Mouse (Mus musculus) hindbrain, embryonic 14.5 days (tissue): ENCODE measurements around the gene Gm9918. TPM values are rescaled to one million over a fixed set of nuclear protein-coding genes. Genes with fewer than 3 reads are reported as not detected.

ENCODE experiments used
- ATAC-seq: fragments of 200-750 bp; cut with Nextera tagmentation; 2 replicates; pipeline ENCODE4 v1.8.0; 2017; ENCODE audit warnings: moderate number of reproducible peaks, mild to moderate bottlenecking, moderate TSS enrichment, moderate library complexity; ENCODE audit not compliant: low FRiP score
- DNase-seq: peaks from one replicate; pipeline ENCODE4 v3.0.0-alpha.2; 2015; ENCODE audit warnings: low spot score
- H3K27ac ChIP-seq: fragments of 300-500 bp; sonication (generic); 2 replicates; pipeline ENCODE4 v1.5.1; 2014; ENCODE audit warnings: mild to moderate bottlenecking, moderate library complexity
- H3K27me3 ChIP-seq: fragments of 300-500 bp; sonication (generic); 2 replicates; pipeline ENCODE4 v1.6.1; 2014; ENCODE audit warnings: mild to moderate bottlenecking, low read length, mixed read lengths; ENCODE audit not compliant: control insufficient read depth, insufficient read depth
- H3K36me3 ChIP-seq: fragments of 300-500 bp; sonication (generic); replicated peaks from 2 replicates; pipeline ENCODE4 v1.6.1; 2014; ENCODE audit not compliant: control insufficient read depth, insufficient read depth
- H3K4me1 ChIP-seq: fragments of 300-500 bp; sonication (generic); replicated peaks from 2 replicates; pipeline ENCODE4 v1.6.1; 2014; ENCODE audit warnings: antibody characterized with exemption, low read length, mixed read lengths; ENCODE audit not compliant: control insufficient read depth, insufficient read depth
- H3K4me2 ChIP-seq: fragments of 300-500 bp; sonication (generic); replicated peaks from 2 replicates; pipeline ENCODE4 v1.6.1; 2014; ENCODE audit warnings: mild to moderate bottlenecking, moderate library complexity
- H3K4me3 ChIP-seq: fragments of 300-500 bp; sonication (generic); replicated peaks from 2 replicates; pipeline ENCODE4 v1.5.1; 2014; ENCODE audit warnings: mild to moderate bottlenecking, low read length
- H3K9ac ChIP-seq: fragments of 300-500 bp; sonication (generic); 2 replicates; pipeline ENCODE4 v1.6.1; 2014
- H3K9me3 ChIP-seq: fragments of 300-500 bp; sonication (generic); 2 replicates; pipeline ENCODE4 v1.6.1; 2016; ENCODE audit warnings: low read length; ENCODE audit not compliant: control insufficient read depth
- WGBS: fragments of 180-500 bp; shearing (Covaris S2); extraction: QIAGEN DNeasy Blood & Tissue Kit; methylation state at CpG from one replicate; pipeline ENCODE4 v1.1.7; 2014; 5-methylcytosine and 5-hydroxymethylcytosine counted together
- polyA plus RNA-seq: library from polyadenylated mRNA; unstranded; fragments of >200 nt; fragmentation: Nextera tagmentation; extraction: Ambion mirVana; gene quantifications from 2 replicates; pipeline ENCODE4 v1.2.1, GENCODE M21; 2014

Gm9918 gene
- polyA plus RNA-seq, 1 experiment from 2014 or later: not detected

DNA sequence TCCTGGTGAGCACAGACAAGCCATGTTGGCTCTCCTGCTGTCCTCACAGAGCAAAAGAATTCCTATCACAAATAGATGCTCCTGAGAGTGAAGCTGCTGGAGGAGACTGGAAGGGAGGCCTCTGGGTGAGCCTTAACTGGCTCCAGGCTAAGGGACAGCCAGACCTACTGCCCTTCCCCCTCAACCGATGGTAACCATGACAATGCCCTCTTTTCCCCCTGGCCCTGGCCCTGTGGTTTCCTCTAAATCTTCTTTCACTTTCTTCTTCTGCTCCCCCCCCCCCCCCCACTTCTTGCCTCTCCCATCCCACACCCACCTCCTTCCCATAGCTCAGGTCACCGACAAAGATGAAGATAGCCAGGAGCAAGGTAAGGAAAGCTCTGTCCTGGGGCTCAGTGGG, 36.5 kb upstream of the Gm9918 start:
- no peak overlapping the region for H3K4me3 ChIP-seq
- 20% methylated on average over 2 of the region's 2 CpGs for WGBS
- H3K9me3 ChIP-seq: no peaks in the 10 kb centered on the region
- no peak overlapping the region for H3K27ac ChIP-seq
- H3K4me1 ChIP-seq: no peaks in the 10 kb centered on the region
- no peak overlapping the region for H3K4me2 ChIP-seq
- ATAC-seq: no peak
- H3K27me3 ChIP-seq: no peaks in the 10 kb centered on the region
- DNase-seq: no peak
- no peak overlapping the region for H3K9ac ChIP-seq
- no peaks in the 10 kb centered on the region for H3K36me3 ChIP-seq

DNA sequence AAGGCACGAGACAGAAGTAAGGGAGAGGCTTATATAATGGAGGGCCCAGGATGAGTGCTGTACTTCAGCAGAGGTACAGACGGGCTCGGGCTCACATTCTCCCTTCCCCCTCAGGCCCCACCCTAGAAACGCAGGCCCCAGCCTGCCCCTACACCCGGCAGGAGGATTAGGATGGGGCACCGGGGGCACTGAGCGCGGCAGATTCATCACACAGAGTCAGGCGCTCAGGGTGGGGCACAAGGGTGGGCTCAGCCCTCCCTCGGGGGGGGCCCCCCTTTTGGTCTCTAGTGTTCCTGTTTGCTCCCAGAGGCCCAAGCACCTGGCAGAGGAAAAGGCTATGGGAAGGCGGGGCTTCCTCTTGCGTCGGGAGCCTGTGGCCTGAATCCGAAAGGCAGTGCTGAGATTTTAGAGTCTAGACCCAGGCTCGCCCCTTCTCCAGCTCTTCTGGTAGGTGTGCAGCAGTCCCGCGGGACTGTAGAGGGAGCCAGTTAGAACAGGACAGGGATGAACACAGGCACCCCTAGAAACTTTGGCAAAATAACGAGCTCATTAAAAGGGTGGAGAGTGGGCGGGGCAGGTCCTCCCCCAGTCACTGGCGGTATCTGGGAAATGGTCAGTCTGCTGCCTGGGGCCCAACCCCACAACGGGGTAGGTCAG, 34.9 kb upstream of the Gm9918 start:
- Histone ChIP-seq H3K4me1 (no peaks in the 10 kb centered on the region), H3K4me2 (peak overlapping the region; percentile 17), H3K27me3 (no peaks in the 10 kb centered on the region; the same call in 1 of the 2 replicates), H3K9me3 (no peaks in the 10 kb centered on the region), H3K36me3 (no peaks in the 10 kb centered on the region), H3K27ac (no peak overlapping the region), H3K4me3 (no peak overlapping the region), H3K9ac (no peak overlapping the region)
- ATAC-seq (no peak), DNase-seq (no peak)
- WGBS: 35% methylated on average over 20 of the region's 21 CpGs

DNA sequence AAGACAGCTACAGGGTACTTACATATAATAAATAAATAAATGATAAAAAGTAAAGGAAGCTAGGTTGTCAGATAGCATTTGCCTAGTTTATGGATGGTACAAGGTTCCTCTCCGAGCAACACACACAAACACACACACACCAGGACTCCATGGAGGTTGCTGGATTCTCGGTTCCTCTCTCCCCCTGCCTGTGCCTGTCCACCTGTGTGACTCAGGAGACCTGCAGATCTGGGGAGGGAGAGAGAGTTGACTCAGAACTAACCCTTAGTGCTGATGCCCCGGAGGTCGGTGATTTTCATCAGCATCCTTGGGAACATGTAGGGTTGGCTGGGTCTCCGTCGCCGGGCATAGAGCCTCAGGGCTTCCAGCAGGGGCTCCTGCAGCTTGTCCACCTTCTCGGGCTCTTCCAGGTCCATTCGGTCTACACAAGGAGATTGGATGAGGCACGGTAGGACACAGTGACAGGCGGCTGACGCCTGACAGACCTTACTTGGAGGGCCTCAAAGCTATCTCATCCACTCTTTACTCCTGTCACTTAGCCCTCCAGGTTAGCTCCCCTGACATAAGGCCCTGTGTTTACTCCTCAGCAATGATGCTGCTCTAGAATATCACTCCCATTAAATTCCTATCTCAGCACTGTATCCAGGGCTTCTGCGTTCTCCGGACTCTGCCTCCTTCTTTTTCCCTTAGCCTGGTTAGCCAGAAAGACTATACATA, 31.7 kb upstream of the Gm9918 start:
- Histone ChIP-seq H3K4me2 (no peak overlapping the region), H3K9ac (no peak overlapping the region), H3K9me3 (no peaks in the 10 kb centered on the region), H3K4me3 (no peak overlapping the region), H3K27ac (no peak overlapping the region), H3K4me1 (peaks cover 6% of the 10 kb centered on the region; the same call in 1 of the 2 replicates), H3K27me3 (peaks cover 19% of the 10 kb centered on the region), H3K36me3 (no peaks in the 10 kb centered on the region)
- ATAC-seq (no peak), DNase-seq (no peak)
- 92% methylated on average over 14 of the region's 14 CpGs for WGBS

DNA sequence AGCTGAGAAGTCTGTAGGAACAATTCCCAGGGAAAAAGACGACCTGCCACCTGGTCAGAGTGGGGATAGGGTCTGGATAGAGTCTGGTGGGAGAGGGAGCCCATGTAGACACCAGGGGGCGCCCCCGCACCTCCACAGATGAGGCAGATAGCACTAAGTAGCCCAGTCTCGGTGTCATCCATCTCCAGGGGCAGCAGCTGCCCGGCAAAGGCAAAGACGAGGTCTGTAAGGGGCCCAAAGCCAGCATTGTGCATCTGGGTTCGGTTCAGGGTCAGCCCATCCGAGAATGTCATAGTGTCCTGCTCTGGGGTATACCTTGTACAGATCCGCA, 31.1 kb upstream of the Gm9918 start:
- no peaks in the 10 kb centered on the region for H3K36me3 ChIP-seq
- no peak overlapping the region for H3K4me2 ChIP-seq
- peaks cover 9% of the 10 kb centered on the region; the same call in 1 of the 2 replicates for H3K4me1 ChIP-seq
- H3K27ac ChIP-seq: no peak overlapping the region
- ATAC-seq (peak; percentile 74; the same call in 1 of the 2 replicates), DNase-seq (peak; percentile 77)
- no peaks in the 10 kb centered on the region for H3K9me3 ChIP-seq
- peaks cover 25% of the 10 kb centered on the region for H3K27me3 ChIP-seq
- H3K9ac ChIP-seq: no peak overlapping the region
- H3K4me3 ChIP-seq: no peak overlapping the region
- 9% methylated on average over 9 of the region's 9 CpGs for WGBS

- Histone ChIP-seq H3K4me2 (no peak overlapping the region), H3K9ac (no peak overlapping the region), H3K4me3 (no peak overlapping the region), H3K36me3 (no peaks in the 10 kb centered on the region), H3K27ac (no peak overlapping the region), H3K9me3 (no peaks in the 10 kb centered on the region), H3K4me1 (peaks cover 15% of the 10 kb centered on the region; the same call in 1 of the 2 replicates), H3K27me3 (peaks cover 31% of the 10 kb centered on the region)
- WGBS: 74% methylated on average over 11 of the region's 11 CpGs
- ATAC-seq (no peak), DNase-seq (no peak)
Observed at GRCm38 (mm10) chr15:102239851-102240250, 30.5 kb upstream of the Gm9918 start.

DNA sequence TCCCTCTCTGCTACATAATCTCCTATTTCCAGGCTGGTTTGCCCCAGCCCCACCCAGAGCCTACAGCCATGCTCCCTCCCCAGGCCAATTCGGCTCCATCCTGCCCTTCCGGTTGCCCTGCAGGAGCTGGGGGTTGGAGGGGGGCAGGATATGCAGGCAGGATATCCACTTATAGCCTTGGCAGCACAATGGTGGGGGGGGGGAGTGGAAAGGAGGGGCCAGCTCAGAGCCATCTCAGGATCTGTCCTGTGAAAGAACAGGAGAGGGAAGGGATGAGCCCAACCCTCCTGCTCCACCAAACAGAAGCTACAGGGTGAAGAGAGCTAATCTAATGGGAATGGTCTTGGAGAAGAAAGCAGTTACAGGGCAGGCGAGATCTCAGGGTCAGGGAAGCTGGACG, 29.8 kb upstream of the Gm9918 start:
- no peak overlapping the region for H3K27ac ChIP-seq
- ATAC-seq (no peak), DNase-seq (no peak)
- no peak overlapping the region for H3K4me3 ChIP-seq
- WGBS: 85% methylated on average over 4 of the region's 4 CpGs
- H3K9ac ChIP-seq: no peak overlapping the region
- H3K4me2 ChIP-seq: no peak overlapping the region
- H3K27me3 ChIP-seq: peaks cover 37% of the 10 kb centered on the region
- H3K4me1 ChIP-seq: peaks cover 22% of the 10 kb centered on the region; the same call in 1 of the 2 replicates
- no peaks in the 10 kb centered on the region for H3K9me3 ChIP-seq
- H3K36me3 ChIP-seq: no peaks in the 10 kb centered on the region

GRCm38 (mm10) chr15:102242404-102243228, 27.7 kb upstream of the Gm9918 start:
- peaks cover 36% of the 10 kb centered on the region; the same call in 1 of the 2 replicates for H3K4me1 ChIP-seq
- DNase-seq (no peak), ATAC-seq (no peak)
- no peaks in the 10 kb centered on the region for H3K9me3 ChIP-seq
- H3K4me3 ChIP-seq: no peak overlapping the region
- H3K27ac ChIP-seq: no peak overlapping the region
- H3K9ac ChIP-seq: no peak overlapping the region
- H3K27me3 ChIP-seq: peaks cover 41% of the 10 kb centered on the region
- 0 out of 2 replicates have a peak overlapping the region, but pooled peaks have one; percentile 98 for H3K4me2 ChIP-seq
- no peaks in the 10 kb centered on the region for H3K36me3 ChIP-seq
- whole genome bisulfite sequencing: 32% methylated on average over 12 of the region's 12 CpGs

DNA sequence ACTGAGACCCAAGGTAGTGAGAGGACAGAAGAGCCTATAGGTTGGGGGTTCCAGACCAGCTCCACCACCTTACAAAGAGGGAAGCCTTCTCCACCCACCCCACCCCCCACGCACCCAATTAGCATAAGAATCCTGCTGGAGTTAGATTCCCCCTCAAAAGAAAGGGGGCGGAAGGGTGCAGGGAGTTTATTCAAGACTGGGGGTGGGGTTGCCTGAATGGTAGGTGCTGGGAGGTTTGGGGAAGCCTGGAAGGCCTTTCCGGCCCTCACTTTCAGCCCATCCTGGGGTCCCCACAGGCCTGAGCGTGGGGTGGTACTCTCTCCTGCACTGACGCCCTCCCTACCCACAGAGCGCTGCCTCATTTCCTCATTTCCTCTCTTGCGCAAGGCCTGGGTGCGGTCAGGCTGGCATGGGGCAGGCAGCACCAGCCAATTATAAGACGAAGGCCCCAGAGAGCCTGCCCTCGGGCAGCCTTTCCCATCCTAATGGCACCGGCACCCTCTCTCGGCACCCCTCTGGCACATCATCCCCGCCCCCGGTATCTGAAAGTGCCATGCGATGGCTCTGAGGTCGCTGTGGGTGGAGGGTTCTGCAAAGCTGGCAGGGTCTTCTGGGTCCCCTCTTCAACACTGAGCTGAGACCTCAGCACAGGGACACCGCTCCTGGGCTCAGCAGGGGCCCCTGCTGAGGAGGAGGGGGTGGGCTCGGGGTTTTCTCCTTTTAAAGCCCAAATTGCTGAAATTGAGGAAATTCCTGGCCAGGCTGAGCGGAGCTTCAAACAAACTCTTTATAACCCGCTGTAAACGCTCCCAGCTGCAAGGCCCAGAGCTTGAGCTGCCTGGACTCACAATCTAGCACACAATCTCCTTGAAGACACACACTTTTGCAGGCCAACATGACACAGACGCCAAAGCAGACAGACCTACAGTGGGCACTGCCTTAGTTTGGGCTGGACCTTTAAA, 26.9 kb upstream of the Gm9918 start:
- H3K36me3 ChIP-seq: no peaks in the 10 kb centered on the region
- H3K27me3 ChIP-seq: peaks cover 50% of the 10 kb centered on the region
- H3K4me2 ChIP-seq: peak overlapping the region; percentile 98
- H3K4me3 ChIP-seq: peak overlapping the region; percentile 5; the same call in 1 of the 2 replicates
- H3K27ac ChIP-seq: 0 out of 2 replicates have a peak overlapping the region, but pooled peaks have one; percentile 14
- H3K9ac ChIP-seq: peak overlapping the region; percentile 39; the same call in 1 of the 2 replicates
- H3K9me3 ChIP-seq: no peaks in the 10 kb centered on the region
- H3K4me1 ChIP-seq: peaks cover 38% of the 10 kb centered on the region; the same call in 1 of the 2 replicates
- DNase-seq (no peak), ATAC-seq (no peak)
- WGBS: 14% methylated on average over 22 of the region's 22 CpGs
